Mouse (Mus musculus): ENCODE measurements around the gene AI464131. TPM values are rescaled to one million over a fixed set of nuclear protein-coding genes. Genes with fewer than 3 reads are reported as not detected.

Gene AI464131
- total and polyA plus RNA-seq, 3 experiments: 1.2 to 2.2 TPM; not detected in 1

- TF ChIP-seq TAL1 (IDR thresholded peaks at IDR 0.05; ENCODE audit: low read length) (peak; percentile 47), ETS1 (IDR thresholded peaks at IDR 0.05; ENCODE audit: low read depth, low read length) (0 out of 2 replicates have a peak, but pooled peaks have one; percentile 44), TCF12 (IDR thresholded peaks at IDR 0.05; ENCODE audit: low read depth, low read length) (peak; percentile 79; the same call in 1 of the 2 replicates), CHD2 (IDR thresholded peaks at IDR 0.05; ENCODE audit: low read length) (no peak), TBP (IDR thresholded peaks at IDR 0.05; ENCODE audit: low read depth, low read length) (no peak), EP300 (IDR thresholded peaks at IDR 0.05; ENCODE audit: low read depth in 1 of 2, low read length in 2 of 2) (peak in 1 of 2 experiments; percentile 39; a peak in 2 of 4 replicates), GATA1 (IDR thresholded peaks at IDR 0.05; ENCODE audit: low read depth, low read length) (peak; percentile 66)
- Histone ChIP-seq H3K4me3 (ENCODE audit: control insufficient read depth in 1 of 2, insufficient read depth in 1 of 2, low read depth in 2 of 2, low read length in 2 of 2) (no peak overlapping the region), H3K27me3 (ENCODE audit: control insufficient read depth in 1 of 2, insufficient read depth in 2 of 2, low read length in 2 of 2) (no peaks in the 10 kb centered on the region), H3K27ac (ENCODE audit: control insufficient read depth, low read depth, low read length) (no peak overlapping the region), H3K4me1 (ENCODE audit: control insufficient read depth in 1 of 2, insufficient read depth in 2 of 2, low read length in 2 of 2) (peaks cover 0 to 6% of the 10 kb centered on the region in 2 experiments; a peak in 2 of 4 replicates), H3K79me2 (ENCODE audit: control insufficient read depth, insufficient read depth, low read length, poor library complexity) (no peaks in the 10 kb centered on the region), H3K9ac (ENCODE audit: control insufficient read depth, low read depth, low read length, poor library complexity, severe bottlenecking) (no peak overlapping the region), H3K36me3 (ENCODE audit: control insufficient read depth in 1 of 2, insufficient read depth in 2 of 2, low read length in 2 of 2) (no peaks in the 10 kb centered on the region), H3K9me3 (replicated peaks; ENCODE audit: insufficient read depth, low read length) (no peaks in the 10 kb centered on the region)
- DNase-seq (ENCODE audit: low read depth, low spot score): peak; percentile 64
Measured at GRCm38 (mm10) chr4:41542136-41542535, 39.3 kb upstream of the AI464131 start.

GRCm38 (mm10) chr4:41534866-41535265 is 32.0 kb upstream of the AI464131 start:
- Histone ChIP-seq H3K9me3 (replicated peaks; ENCODE audit: insufficient read depth, low read length) (no peaks in the 10 kb centered on the region), H3K27ac (ENCODE audit: control insufficient read depth, low read depth, low read length) (no peak overlapping the region), H3K79me2 (ENCODE audit: control insufficient read depth, insufficient read depth, low read length, poor library complexity) (no peaks in the 10 kb centered on the region), H3K36me3 (ENCODE audit: control insufficient read depth in 1 of 2, insufficient read depth in 2 of 2, low read length in 2 of 2) (no peaks in the 10 kb centered on the region), H3K9ac (ENCODE audit: control insufficient read depth, low read depth, low read length, poor library complexity, severe bottlenecking) (no peak overlapping the region), H3K4me1 (ENCODE audit: control insufficient read depth in 1 of 2, insufficient read depth in 2 of 2, low read length in 2 of 2) (no peaks in the 10 kb centered on the region), H3K27me3 (ENCODE audit: control insufficient read depth in 1 of 2, insufficient read depth in 2 of 2, low read length in 2 of 2) (no peaks in the 10 kb centered on the region), H3K4me3 (ENCODE audit: control insufficient read depth in 1 of 2, insufficient read depth in 1 of 2, low read depth in 2 of 2, low read length in 2 of 2) (no peak overlapping the region)
- TF ChIP-seq TCF12 (IDR thresholded peaks at IDR 0.05; ENCODE audit: low read depth, low read length): no peak
- no peak for TF ChIP-seq ZMIZ1 (IDR thresholded peaks at IDR 0.05; ENCODE audit: low read depth, low read length)
- TF ChIP-seq GATA1 (IDR thresholded peaks at IDR 0.05; ENCODE audit: low read depth, low read length): no peak
- TF ChIP-seq POLR2AphosphoS5 (IDR thresholded peaks at IDR 0.05; ENCODE audit: borderline replicate concordance, low read depth, low read length): no peak
- no peak for TF ChIP-seq MAX (IDR thresholded peaks at IDR 0.05; ENCODE audit: low read length)
- no peak for TF ChIP-seq BHLHE40 (IDR thresholded peaks at IDR 0.05; ENCODE audit: borderline replicate concordance, low read depth, low read length)
- no peak for TF ChIP-seq MYC (IDR thresholded peaks at IDR 0.05; ENCODE audit: low read depth, low read length)
- no peak for TF ChIP-seq POLR2A (IDR thresholded peaks at IDR 0.05; ENCODE audit: control insufficient read depth in 1 of 2, insufficient read depth in 1 of 2, low read depth in 1 of 2, low read length in 2 of 2, poor library complexity in 1 of 2)
- no peak for TF ChIP-seq HCFC1 (IDR thresholded peaks at IDR 0.05; ENCODE audit: low read depth, low read length)
- no peak for TF ChIP-seq MYB (IDR thresholded peaks at IDR 0.05; ENCODE audit: low read depth, low read length)
- no peak for TF ChIP-seq EP300 (IDR thresholded peaks at IDR 0.05; ENCODE audit: low read depth in 1 of 2, low read length in 2 of 2)
- TF ChIP-seq KAT2A (conservative IDR thresholded peaks at IDR 0.05; ENCODE audit: low read depth, low read length): no peak
- no peak for TF ChIP-seq JUND (IDR thresholded peaks at IDR 0.05; ENCODE audit: low read depth, low read length)
- TF ChIP-seq MAZ (IDR thresholded peaks at IDR 0.05; ENCODE audit: low read depth, low read length): no peak
- no peak for TF ChIP-seq UBTF (IDR thresholded peaks at IDR 0.05; ENCODE audit: borderline replicate concordance, insufficient read depth, low read depth, low read length)
- no peak for TF ChIP-seq SIN3A (IDR thresholded peaks at IDR 0.05; ENCODE audit: low read length)
- no peak for TF ChIP-seq ZC3H11A (IDR thresholded peaks at IDR 0.05; ENCODE audit: low read depth, low read length)
- no peak for DNase-seq (ENCODE audit: low read depth, low spot score)
